Mouse (Mus musculus): ENCODE results near the gene Cmss1. TPM values are rescaled to one million over a fixed set of nuclear protein-coding genes. Genes with fewer than 3 reads are reported as not detected.
"Not testable (repeated sequence)": the region's sequence is repeated elsewhere in the genome, so short reads cannot be mapped to it uniquely, and the experiment has no call there.

The Cmss1 gene
- polyA plus RNA-seq, 1 experiment from 2014 or later, result 58.3 TPM

DNA sequence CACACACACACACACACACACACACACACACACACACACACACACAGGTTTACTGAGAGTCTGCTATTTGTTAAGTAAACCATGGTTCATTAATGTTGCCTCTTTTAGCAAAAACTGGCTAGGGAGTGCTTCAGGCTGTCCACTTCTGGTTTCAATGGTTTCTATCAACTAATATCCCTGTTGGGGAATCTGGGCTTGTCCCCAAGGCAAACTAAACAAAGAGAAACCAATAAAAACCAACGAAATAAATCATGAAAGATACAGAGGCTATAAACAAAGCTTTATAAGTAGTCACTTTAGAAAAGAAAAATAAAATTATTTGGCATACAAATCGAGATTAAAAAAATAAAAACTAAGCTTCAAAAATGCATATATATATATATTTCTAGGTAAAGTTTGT is 214.2 kb downstream of the Cmss1 start:
- no peaks in the 10 kb centered on the region for H3K36me3 ChIP-seq (ENCODE audit: control insufficient read depth, insufficient read depth, low read length)
- H3K9me3 ChIP-seq (ENCODE audit: control insufficient read depth, low read length), result no peaks in the 10 kb centered on the region
- no peak overlapping the region for H3K4me2 ChIP-seq (ENCODE audit: low read depth, severe bottlenecking)
- ATAC-seq (ENCODE audit: insufficient number of reproducible peaks, low FRiP score, low TSS enrichment, low read depth) (no peak), DNase-seq (ENCODE audit: low spot score) (no peak)
- no peak overlapping the region for H3K27ac ChIP-seq (replicated peaks; ENCODE audit: low read depth, low read length)
- H3K4me3 ChIP-seq (ENCODE audit: low read depth, low read length), result no peak overlapping the region
- WGBS, result 70% methylated on average over 2 of the region's 2 CpGs
- no peak overlapping the region for H3K9ac ChIP-seq (ENCODE audit: low read length)
- no peaks in the 10 kb centered on the region for H3K27me3 ChIP-seq (ENCODE audit: control insufficient read depth, insufficient read depth, low read length)
- H3K4me1 ChIP-seq (ENCODE audit: control insufficient read depth, insufficient read depth, low read length), result peaks cover under 1% of the 10 kb centered on the region

- not testable (repeated sequence) for H3K27ac ChIP-seq (replicated peaks; ENCODE audit: low read depth, low read length); ATAC-seq (ENCODE audit: insufficient number of reproducible peaks, low FRiP score, low TSS enrichment, low read depth); H3K9ac ChIP-seq (ENCODE audit: low read length); H3K4me1 ChIP-seq (ENCODE audit: control insufficient read depth, insufficient read depth, low read length); H3K4me2 ChIP-seq (ENCODE audit: low read depth, severe bottlenecking); DNase-seq (ENCODE audit: low spot score); H3K27me3 ChIP-seq (ENCODE audit: control insufficient read depth, insufficient read depth, low read length); H3K36me3 ChIP-seq (ENCODE audit: control insufficient read depth, insufficient read depth, low read length); H3K9me3 ChIP-seq (ENCODE audit: control insufficient read depth, low read length); H3K4me3 ChIP-seq (ENCODE audit: low read depth, low read length)
- WGBS, result 19% methylated on average over 21 of the region's 39 CpGs
Observed at GRCm38 (mm10) chr16:57391171-57391570, 215.5 kb downstream of the Cmss1 start.

DNA sequence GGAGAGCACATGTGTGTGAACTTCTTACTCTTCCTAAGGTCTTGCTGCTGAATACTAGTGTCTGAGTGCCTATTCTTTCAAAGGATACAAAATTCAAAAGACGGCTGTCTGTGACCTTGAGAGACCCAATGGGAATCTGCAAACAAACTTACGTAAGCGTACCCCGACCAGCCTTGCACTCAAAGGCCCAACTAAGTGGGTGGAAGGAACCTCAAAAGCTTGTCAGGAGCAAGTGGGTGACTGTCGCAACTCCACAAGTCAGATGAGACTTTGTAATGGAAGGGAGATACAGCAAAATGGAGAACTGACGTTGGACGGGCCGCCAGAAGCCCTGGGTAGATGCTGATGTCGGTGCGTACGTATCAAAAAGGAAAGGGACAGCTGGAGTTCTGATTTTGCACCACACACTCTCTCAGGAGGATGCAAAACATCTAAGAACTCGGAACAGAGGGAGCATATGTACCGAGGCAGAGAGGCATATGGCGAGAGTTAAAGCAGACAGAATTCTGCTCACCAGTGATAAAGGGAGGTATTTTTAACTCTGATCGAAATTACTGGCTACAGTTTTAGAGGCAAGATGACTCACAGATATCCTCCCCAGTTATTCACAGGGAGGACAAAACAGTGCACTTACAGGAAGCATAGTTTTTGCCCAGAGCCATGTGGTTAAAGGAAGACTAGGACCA is 217.0 kb downstream of the Cmss1 start:
- Histone ChIP-seq H3K27ac (replicated peaks; ENCODE audit: low read depth, low read length) (no peak overlapping the region), H3K9me3 (ENCODE audit: control insufficient read depth, low read length) (no peaks in the 10 kb centered on the region), H3K36me3 (ENCODE audit: control insufficient read depth, insufficient read depth, low read length) (no peaks in the 10 kb centered on the region), H3K4me2 (ENCODE audit: low read depth, severe bottlenecking) (no peak overlapping the region), H3K9ac (ENCODE audit: low read length) (no peak overlapping the region), H3K4me3 (ENCODE audit: low read depth, low read length) (no peak overlapping the region), H3K27me3 (ENCODE audit: control insufficient read depth, insufficient read depth, low read length) (no peaks in the 10 kb centered on the region), H3K4me1 (ENCODE audit: control insufficient read depth, insufficient read depth, low read length) (no peaks in the 10 kb centered on the region)
- WGBS, result 95% methylated on average over 15 of the region's 15 CpGs
- ATAC-seq (ENCODE audit: insufficient number of reproducible peaks, low FRiP score, low TSS enrichment, low read depth), result no peak
- DNase-seq (ENCODE audit: low spot score), result no peak

GRCm38 (mm10) chr16:57384274-57384673 is 222.4 kb downstream of the Cmss1 start:
- ATAC-seq (ENCODE audit: insufficient number of reproducible peaks, low FRiP score, low TSS enrichment, low read depth) (no peak), DNase-seq (ENCODE audit: low spot score) (no peak)
- Histone ChIP-seq H3K4me3 (ENCODE audit: low read depth, low read length) (no peak overlapping the region), H3K27ac (replicated peaks; ENCODE audit: low read depth, low read length) (no peak overlapping the region), H3K9ac (ENCODE audit: low read length) (no peak overlapping the region), H3K9me3 (ENCODE audit: control insufficient read depth, low read length) (no peaks in the 10 kb centered on the region), H3K36me3 (ENCODE audit: control insufficient read depth, insufficient read depth, low read length) (no peaks in the 10 kb centered on the region), H3K27me3 (ENCODE audit: control insufficient read depth, insufficient read depth, low read length) (no peaks in the 10 kb centered on the region), H3K4me2 (ENCODE audit: low read depth, severe bottlenecking) (no peak overlapping the region), H3K4me1 (ENCODE audit: control insufficient read depth, insufficient read depth, low read length) (no peaks in the 10 kb centered on the region)
- WGBS, result 92% methylated on average over 2 of the region's 2 CpGs

DNA sequence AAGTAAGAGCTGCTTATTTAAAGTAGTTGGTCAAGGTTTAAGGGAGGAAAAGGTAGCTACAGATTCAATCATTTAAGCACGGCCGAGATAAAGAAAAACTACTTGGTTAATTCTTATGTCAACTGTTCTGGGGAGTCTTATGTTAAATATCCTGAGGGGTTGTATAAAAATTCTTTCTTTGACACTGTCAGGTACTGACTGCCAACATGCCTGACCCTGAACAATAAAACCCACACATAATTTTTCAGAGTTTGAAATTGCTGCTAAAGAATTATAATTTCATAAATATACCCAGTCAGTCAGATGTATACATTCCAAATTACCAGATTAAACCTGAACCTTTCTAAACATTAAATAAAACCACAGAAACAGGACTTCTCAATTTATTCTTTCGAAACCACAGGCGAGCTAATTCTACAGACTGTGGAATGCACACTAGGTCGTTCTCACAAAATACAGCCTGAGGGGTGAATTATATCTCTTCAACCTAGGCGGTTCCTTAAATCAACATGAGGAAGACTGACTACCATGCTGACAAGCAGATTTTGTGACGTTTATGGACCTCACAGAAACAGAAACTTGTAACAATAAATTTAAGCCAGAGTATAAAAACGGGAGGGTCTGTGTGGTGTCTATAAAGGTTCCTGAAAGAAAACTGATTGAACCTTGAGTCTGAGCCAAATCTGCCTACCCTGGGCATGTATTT is 223.2 kb downstream of the Cmss1 start:
- H3K4me3 ChIP-seq (ENCODE audit: low read depth, low read length), result no peak overlapping the region
- 49% methylated on average over 8 of the region's 8 CpGs for WGBS
- no peak overlapping the region for H3K4me2 ChIP-seq (ENCODE audit: low read depth, severe bottlenecking)
- no peaks in the 10 kb centered on the region for H3K27me3 ChIP-seq (ENCODE audit: control insufficient read depth, insufficient read depth, low read length)
- no peaks in the 10 kb centered on the region for H3K9me3 ChIP-seq (ENCODE audit: control insufficient read depth, low read length)
- no peaks in the 10 kb centered on the region for H3K4me1 ChIP-seq (ENCODE audit: control insufficient read depth, insufficient read depth, low read length)
- ATAC-seq (ENCODE audit: insufficient number of reproducible peaks, low FRiP score, low TSS enrichment, low read depth) (0 out of 2 replicates have a peak, but pooled peaks have one; percentile 13), DNase-seq (ENCODE audit: low spot score) (no peak)
- H3K9ac ChIP-seq (ENCODE audit: low read length), result no peak overlapping the region
- H3K36me3 ChIP-seq (ENCODE audit: control insufficient read depth, insufficient read depth, low read length), result no peaks in the 10 kb centered on the region
- H3K27ac ChIP-seq (replicated peaks; ENCODE audit: low read depth, low read length), result no peak overlapping the region

DNA sequence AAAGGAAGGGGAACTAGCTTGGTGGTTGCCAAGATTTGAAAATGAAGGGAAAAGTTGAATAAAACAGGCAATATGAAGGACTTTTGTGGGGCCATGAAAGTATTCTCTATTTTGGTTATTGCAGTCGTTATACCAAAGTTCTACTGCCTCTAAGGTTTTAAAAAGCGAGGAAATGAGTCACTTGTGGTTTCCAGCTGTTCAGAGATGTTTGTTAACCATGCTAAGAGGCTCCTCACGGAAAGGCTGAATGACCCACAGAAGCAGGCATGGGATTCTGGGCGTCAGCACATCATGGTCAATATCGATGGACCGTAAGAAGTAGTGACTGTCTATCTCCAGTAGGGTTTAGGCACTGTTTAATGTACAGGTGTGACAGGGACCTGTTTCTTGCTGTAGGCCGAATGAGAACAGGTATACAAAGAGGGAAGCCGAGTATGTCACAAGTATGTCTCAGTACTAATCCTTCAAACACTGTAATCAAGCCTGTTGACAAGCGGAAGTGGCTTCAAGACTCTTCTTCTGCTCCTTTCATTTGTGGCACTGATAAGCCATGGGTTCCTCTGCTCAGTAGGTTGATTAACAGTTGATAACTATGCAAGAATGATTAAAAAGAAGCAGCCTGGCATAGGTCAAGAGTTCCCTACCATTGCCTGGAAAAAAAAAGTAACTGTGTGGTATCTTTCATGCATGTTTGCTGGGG is 227.9 kb downstream of the Cmss1 start:
- DNase-seq (ENCODE audit: low spot score) (no peak), ATAC-seq (ENCODE audit: insufficient number of reproducible peaks, low FRiP score, low TSS enrichment, low read depth) (no peak)
- Histone ChIP-seq H3K9me3 (ENCODE audit: control insufficient read depth, low read length) (no peaks in the 10 kb centered on the region), H3K27ac (replicated peaks; ENCODE audit: low read depth, low read length) (no peak overlapping the region), H3K36me3 (ENCODE audit: control insufficient read depth, insufficient read depth, low read length) (no peaks in the 10 kb centered on the region), H3K4me3 (ENCODE audit: low read depth, low read length) (no peak overlapping the region), H3K4me2 (ENCODE audit: low read depth, severe bottlenecking) (no peak overlapping the region), H3K27me3 (ENCODE audit: control insufficient read depth, insufficient read depth, low read length) (no peaks in the 10 kb centered on the region), H3K9ac (ENCODE audit: low read length) (no peak overlapping the region), H3K4me1 (ENCODE audit: control insufficient read depth, insufficient read depth, low read length) (peaks cover 7% of the 10 kb centered on the region)
- WGBS, result 83% methylated on average over 9 of the region's 9 CpGs

GRCm38 (mm10) chr16:57375248-57375837 is 231.3 kb downstream of the Cmss1 start:
- peak; percentile 54; the same call in 1 of the 2 replicates for ATAC-seq (ENCODE audit: insufficient number of reproducible peaks, low FRiP score, low TSS enrichment, low read depth)
- Histone ChIP-seq H3K27me3 (ENCODE audit: control insufficient read depth, insufficient read depth, low read length) (no peaks in the 10 kb centered on the region), H3K36me3 (ENCODE audit: control insufficient read depth, insufficient read depth, low read length) (no peaks in the 10 kb centered on the region), H3K9ac (ENCODE audit: low read length) (no peak overlapping the region), H3K4me2 (ENCODE audit: low read depth, severe bottlenecking) (no peak overlapping the region), H3K27ac (replicated peaks; ENCODE audit: low read depth, low read length) (no peak overlapping the region), H3K4me1 (ENCODE audit: control insufficient read depth, insufficient read depth, low read length) (peaks cover 7% of the 10 kb centered on the region), H3K4me3 (ENCODE audit: low read depth, low read length) (no peak overlapping the region), H3K9me3 (ENCODE audit: control insufficient read depth, low read length) (no peaks in the 10 kb centered on the region)
- WGBS, result 47% methylated on average over 7 of the region's 7 CpGs
- DNase-seq (ENCODE audit: low spot score), result no peak

- no peak overlapping the region for H3K27ac ChIP-seq (replicated peaks; ENCODE audit: low read depth, low read length)
- no peak overlapping the region for H3K4me3 ChIP-seq (ENCODE audit: low read depth, low read length)
- WGBS, result 89% methylated on average over 3 of the region's 3 CpGs
- H3K36me3 ChIP-seq (ENCODE audit: control insufficient read depth, insufficient read depth, low read length), result no peaks in the 10 kb centered on the region
- H3K4me1 ChIP-seq (ENCODE audit: control insufficient read depth, insufficient read depth, low read length), result peaks cover 9% of the 10 kb centered on the region
- H3K27me3 ChIP-seq (ENCODE audit: control insufficient read depth, insufficient read depth, low read length), result no peaks in the 10 kb centered on the region
- ATAC-seq (ENCODE audit: insufficient number of reproducible peaks, low FRiP score, low TSS enrichment, low read depth) (no peak), DNase-seq (ENCODE audit: low spot score) (no peak)
- H3K9me3 ChIP-seq (ENCODE audit: control insufficient read depth, low read length), result no peaks in the 10 kb centered on the region
- H3K9ac ChIP-seq (ENCODE audit: low read length), result no peak overlapping the region
- H3K4me2 ChIP-seq (ENCODE audit: low read depth, severe bottlenecking), result no peak overlapping the region
Observed at GRCm38 (mm10) chr16:57372156-57372555, 234.5 kb downstream of the Cmss1 start.

All from limb, embryonic 11.5 days (tissue).